Mouse (Mus musculus): ENCODE data around the gene Entpd1. TPM values are rescaled to one million over a fixed set of nuclear protein-coding genes. Genes with fewer than 3 reads are reported as not detected.

Entpd1 gene
- polyA plus RNA-seq, 2 experiments: 7.4 to 9.8 TPM

DNA sequence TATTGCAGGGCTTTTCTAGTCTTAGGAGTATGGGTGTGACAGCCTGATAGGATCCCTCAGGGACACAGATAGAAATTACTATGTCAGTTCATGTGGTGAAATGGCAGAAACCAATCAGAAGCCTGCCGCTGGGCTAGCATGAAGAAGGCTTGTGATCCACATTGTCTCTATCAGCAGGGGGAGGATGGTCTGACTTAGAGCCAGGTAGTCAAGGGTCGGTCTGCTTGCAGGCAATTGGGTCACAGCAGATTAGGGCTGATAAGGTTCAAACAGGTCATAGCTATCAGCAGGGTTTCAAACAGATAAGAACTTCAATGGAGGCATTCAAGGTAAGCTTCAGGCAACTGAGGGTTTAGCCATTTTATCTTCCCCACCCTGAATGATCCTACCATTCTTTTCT lies 31.3 kb upstream of the Entpd1 start:
- no peaks in the 10 kb centered on the region for H3K27me3 ChIP-seq (ENCODE audit: control insufficient read depth, insufficient read depth, low read length)
- DNase-seq (ENCODE audit: low spot score) (no peak), ATAC-seq (ENCODE audit: low FRiP score, low read depth) (no peak)
- no peak overlapping the region for H3K9ac ChIP-seq (ENCODE audit: low read depth, low read length, severe bottlenecking)
- H3K36me3 ChIP-seq (ENCODE audit: control insufficient read depth, insufficient read depth, low read length): peaks cover 69% of the 10 kb centered on the region
- H3K4me3 ChIP-seq (replicated peaks; ENCODE audit: low read length): no peak overlapping the region
- no peak for TF ChIP-seq POLR2A (IDR thresholded peaks at IDR 0.05; ENCODE audit: borderline replicate concordance, extremely low read depth, insufficient read depth, insufficient read length)
- no peaks in the 10 kb centered on the region for H3K9me3 ChIP-seq (ENCODE audit: control insufficient read depth, low read length)
- H3K27ac ChIP-seq (replicated peaks; ENCODE audit: low read depth, low read length): no peak overlapping the region
- no peaks in the 10 kb centered on the region for H3K4me1 ChIP-seq (ENCODE audit: control insufficient read depth, insufficient read depth, low read length)
- 91% methylated on average over 2 of the region's 2 CpGs for WGBS
- H3K4me2 ChIP-seq (replicated peaks; ENCODE audit: low read depth, low read length, severe bottlenecking): no peak overlapping the region

DNA sequence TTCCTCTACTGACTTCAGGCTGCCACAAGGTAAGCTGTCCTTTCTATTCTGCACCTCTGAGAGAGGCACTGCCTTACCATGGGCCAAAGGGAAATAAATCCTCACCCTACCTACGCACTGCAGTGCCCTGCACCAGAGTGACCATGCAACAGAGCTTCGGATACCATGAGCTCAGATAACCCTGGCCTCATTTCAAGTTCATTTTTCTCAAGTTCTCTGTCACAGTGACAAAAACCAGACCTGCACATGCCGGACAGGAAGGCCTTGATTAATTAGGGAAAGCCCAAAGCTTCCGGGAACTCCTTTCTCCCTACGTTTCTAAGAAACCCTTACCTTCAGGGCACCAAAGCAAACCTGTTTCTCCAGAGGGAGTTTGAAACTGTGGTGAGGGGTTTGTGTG lies 30.5 kb upstream of the Entpd1 start:
- no peak for TF ChIP-seq POLR2A (IDR thresholded peaks at IDR 0.05; ENCODE audit: borderline replicate concordance, extremely low read depth, insufficient read depth, insufficient read length)
- H3K9ac ChIP-seq (ENCODE audit: low read depth, low read length, severe bottlenecking): no peak overlapping the region
- no peak overlapping the region for H3K4me3 ChIP-seq (replicated peaks; ENCODE audit: low read length)
- peaks cover 69% of the 10 kb centered on the region for H3K36me3 ChIP-seq (ENCODE audit: control insufficient read depth, insufficient read depth, low read length)
- no peak overlapping the region for H3K27ac ChIP-seq (replicated peaks; ENCODE audit: low read depth, low read length)
- whole genome bisulfite sequencing: 53% methylated on average over 5 of the region's 5 CpGs
- H3K27me3 ChIP-seq (ENCODE audit: control insufficient read depth, insufficient read depth, low read length): no peaks in the 10 kb centered on the region
- DNase-seq (ENCODE audit: low spot score) (no peak), ATAC-seq (ENCODE audit: low FRiP score, low read depth) (no peak)
- H3K4me2 ChIP-seq (replicated peaks; ENCODE audit: low read depth, low read length, severe bottlenecking): no peak overlapping the region
- H3K9me3 ChIP-seq (ENCODE audit: control insufficient read depth, low read length): no peaks in the 10 kb centered on the region
- H3K4me1 ChIP-seq (ENCODE audit: control insufficient read depth, insufficient read depth, low read length): peaks cover under 1% of the 10 kb centered on the region

DNA sequence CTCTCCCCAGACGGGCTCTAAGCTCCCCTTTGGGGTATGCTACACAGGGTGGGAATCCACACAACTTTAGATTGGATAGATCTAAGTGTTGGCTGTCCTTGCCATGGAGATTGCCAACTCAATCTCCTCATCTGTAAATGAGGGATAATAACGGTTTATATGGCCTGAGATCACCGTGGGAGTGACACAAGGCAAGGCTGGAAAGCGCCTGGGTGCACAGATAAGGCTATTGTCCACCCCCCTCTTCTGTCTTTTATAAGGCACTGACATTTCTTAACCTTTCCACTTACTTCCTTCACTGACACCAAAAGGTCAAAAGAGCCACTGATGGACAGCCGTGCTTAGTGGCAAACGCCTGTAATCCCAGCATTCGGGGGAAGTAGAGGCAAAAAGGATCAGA lies 25.3 kb upstream of the Entpd1 start:
- peak overlapping the region; percentile 76 for H3K4me3 ChIP-seq (replicated peaks; ENCODE audit: low read length)
- peak overlapping the region; percentile 74; the same call in 1 of the 2 replicates for H3K9ac ChIP-seq (ENCODE audit: low read depth, low read length, severe bottlenecking)
- 60% methylated on average over 7 of the region's 7 CpGs for WGBS
- TF ChIP-seq POLR2A (IDR thresholded peaks at IDR 0.05; ENCODE audit: borderline replicate concordance, extremely low read depth, insufficient read depth, insufficient read length): no peak
- H3K4me1 ChIP-seq (ENCODE audit: control insufficient read depth, insufficient read depth, low read length): peaks cover 7% of the 10 kb centered on the region
- H3K27me3 ChIP-seq (ENCODE audit: control insufficient read depth, insufficient read depth, low read length): no peaks in the 10 kb centered on the region
- ATAC-seq (ENCODE audit: low FRiP score, low read depth): no peak
- no peaks in the 10 kb centered on the region for H3K9me3 ChIP-seq (ENCODE audit: control insufficient read depth, low read length)
- no peak for DNase-seq (ENCODE audit: low spot score)
- H3K4me2 ChIP-seq (replicated peaks; ENCODE audit: low read depth, low read length, severe bottlenecking): peak overlapping the region; percentile 72
- H3K36me3 ChIP-seq (ENCODE audit: control insufficient read depth, insufficient read depth, low read length): peaks cover 29% of the 10 kb centered on the region
- H3K27ac ChIP-seq (replicated peaks; ENCODE audit: low read depth, low read length): no peak overlapping the region

DNA sequence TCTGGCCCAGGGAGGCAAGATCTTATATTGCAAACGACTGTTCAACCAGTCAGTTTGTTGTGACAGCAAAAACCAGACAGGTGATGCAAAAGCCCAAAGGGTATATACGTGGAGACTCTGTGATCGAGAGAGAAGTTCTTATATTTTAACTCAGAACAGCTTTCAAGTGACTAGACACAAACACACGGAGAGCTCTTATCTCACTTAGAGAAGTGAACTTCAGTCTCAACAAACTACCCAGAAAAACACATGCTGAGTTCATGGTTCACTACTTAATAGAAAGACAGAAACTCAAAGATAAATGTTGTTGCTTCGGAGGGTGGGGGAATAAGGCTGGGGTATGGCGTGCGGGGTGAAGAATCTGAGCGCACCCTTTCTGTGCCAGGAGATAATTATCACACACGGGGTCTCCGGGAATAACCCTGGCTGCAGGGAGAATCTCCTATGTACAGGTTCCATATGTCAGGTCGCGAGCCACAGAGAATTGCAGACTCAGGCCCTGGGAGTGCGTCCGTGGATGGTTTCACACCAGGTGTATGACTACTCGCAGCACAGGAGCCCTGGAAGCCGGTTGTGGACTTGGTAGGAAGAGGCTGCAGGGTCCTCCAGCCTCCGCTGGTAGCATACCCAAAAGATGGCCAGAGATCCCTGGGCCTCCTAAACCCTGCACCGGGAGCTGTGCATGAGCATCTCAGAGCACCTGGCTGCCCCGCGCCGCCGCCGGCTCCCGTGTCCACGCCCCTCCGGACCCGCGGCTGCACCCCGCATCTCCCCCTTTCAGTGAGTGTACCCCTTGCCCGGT lies 24.5 kb upstream of the Entpd1 start:
- WGBS: 3% methylated on average over 26 of the region's 30 CpGs
- DNase-seq (ENCODE audit: low spot score) (no peak), ATAC-seq (ENCODE audit: low FRiP score, low read depth) (peak; percentile 58)

DNA sequence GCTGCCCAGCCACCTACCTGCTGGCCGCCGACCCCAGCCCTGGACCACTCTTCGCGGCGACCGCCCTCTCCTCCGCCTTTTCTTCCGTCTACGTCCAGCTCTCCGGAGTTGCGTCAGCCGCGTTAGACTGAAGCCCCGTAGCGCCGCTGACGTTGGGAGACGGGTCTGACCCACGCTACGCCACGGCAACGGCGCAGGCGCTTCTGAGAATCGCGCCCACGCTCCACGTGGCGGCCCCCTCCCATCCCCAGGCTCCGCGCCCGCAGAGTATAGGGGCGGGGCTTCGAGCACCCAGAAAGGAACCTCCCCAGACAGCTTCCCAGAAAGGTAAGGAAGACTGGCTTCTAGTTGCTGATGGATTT lies 23.9 kb upstream of the Entpd1 start, which contains the start of gene Aldh18a1:
Aldh18a1 (minus strand) TSS at position 171 of the 362 bp plus-strand sequence.
- H3K4me2 ChIP-seq (replicated peaks; ENCODE audit: low read depth, low read length, severe bottlenecking): peak within 1 kb of the TSS; percentile 72
- WGBS: 0% methylated on average over 34 of the region's 34 CpGs
- H3K27ac ChIP-seq (replicated peaks; ENCODE audit: low read depth, low read length): no peak within 1 kb of the TSS
- peak within 1 kb of the TSS; percentile 74 for H3K9ac ChIP-seq (ENCODE audit: low read depth, low read length, severe bottlenecking)
- peaks cover 7% of the 10 kb centered on the region for H3K4me1 ChIP-seq (ENCODE audit: control insufficient read depth, insufficient read depth, low read length)
- no peaks in the 10 kb centered on the region for H3K27me3 ChIP-seq (ENCODE audit: control insufficient read depth, insufficient read depth, low read length)
- H3K36me3 ChIP-seq (ENCODE audit: control insufficient read depth, insufficient read depth, low read length): peaks cover 17% of the 10 kb centered on the region
- peak; percentile 95 for DNase-seq (ENCODE audit: low spot score)
- peak; percentile 94 for ATAC-seq (ENCODE audit: low FRiP score, low read depth)
- TF ChIP-seq POLR2A (IDR thresholded peaks at IDR 0.05; ENCODE audit: borderline replicate concordance, extremely low read depth, insufficient read depth, insufficient read length): no peak
- H3K4me3 ChIP-seq (replicated peaks; ENCODE audit: low read length): peak within 1 kb of the TSS; percentile 76
- H3K9me3 ChIP-seq (ENCODE audit: control insufficient read depth, low read length): no peaks in the 10 kb centered on the region

More for the DNA sequence above, 24.5 kb upstream of the Entpd1 start:
- Histone ChIP-seq H3K27ac (replicated peaks; ENCODE audit: low read depth, low read length) (no peak overlapping the region), H3K9me3 (ENCODE audit: control insufficient read depth, low read length) (no peaks in the 10 kb centered on the region), H3K27me3 (ENCODE audit: control insufficient read depth, insufficient read depth, low read length) (no peaks in the 10 kb centered on the region), H3K4me3 (replicated peaks; ENCODE audit: low read length) (peak overlapping the region; percentile 76), H3K36me3 (ENCODE audit: control insufficient read depth, insufficient read depth, low read length) (peaks cover 21% of the 10 kb centered on the region), H3K4me1 (ENCODE audit: control insufficient read depth, insufficient read depth, low read length) (peaks cover 7% of the 10 kb centered on the region), H3K4me2 (replicated peaks; ENCODE audit: low read depth, low read length, severe bottlenecking) (peak overlapping the region; percentile 72), H3K9ac (ENCODE audit: low read depth, low read length, severe bottlenecking) (peak overlapping the region; percentile 74)
- no peak for TF ChIP-seq POLR2A (IDR thresholded peaks at IDR 0.05; ENCODE audit: borderline replicate concordance, extremely low read depth, insufficient read depth, insufficient read length)

Data from limb, embryonic 14.5 days (tissue).